Mouse (Mus musculus) adrenal gland, adult 18-20 months (tissue): Measurements from ENCODE around the gene Ece2. TPM values are rescaled to one million over a fixed set of nuclear protein-coding genes. Genes with fewer than 3 reads are reported as not detected.

Experiments used
- DNase-seq, 2 experiments: peaks; one replicate each; pipeline ENCODE4 v3.0.0; 2021 to 2022; ENCODE audit warnings: low spot score in 2 of 2
- long read RNA-seq, 2 experiments: library from polyadenylated mRNA; stranded (forward); transcript quantifications; one replicate each; pipeline ENCODE4 v2.0.0; 2021
- total RNA-seq, 2 experiments: library from RNA; stranded (reverse); gene quantifications; 1 replicate in 1 of 2; 2 replicates in 1 of 2; pipeline ENCODE4 v1.2.3; 2021

Ece2 gene
- total RNA-seq, result 10 to 100 TPM in 1 of 2 experiments, 1 to 10 TPM in 1; 9.4 to 17.1 TPM
- long read RNA-seq, experiment 1, transcript Ece2-201 (19 exons, 3,152 nt), result major isoform, 10 of 14 reads
- long read RNA-seq, experiment 1, partial matches to known transcripts, result 1 of 14 reads
- long read RNA-seq, experiment 1, other reads (novel, unspliced or antisense), result 2 of 14 reads
- long read RNA-seq, experiment 2, partial matches to known transcripts, result 1 of 7 reads
- long read RNA-seq, experiment 2, other reads (novel, unspliced or antisense), result 3 of 7 reads

DNA sequence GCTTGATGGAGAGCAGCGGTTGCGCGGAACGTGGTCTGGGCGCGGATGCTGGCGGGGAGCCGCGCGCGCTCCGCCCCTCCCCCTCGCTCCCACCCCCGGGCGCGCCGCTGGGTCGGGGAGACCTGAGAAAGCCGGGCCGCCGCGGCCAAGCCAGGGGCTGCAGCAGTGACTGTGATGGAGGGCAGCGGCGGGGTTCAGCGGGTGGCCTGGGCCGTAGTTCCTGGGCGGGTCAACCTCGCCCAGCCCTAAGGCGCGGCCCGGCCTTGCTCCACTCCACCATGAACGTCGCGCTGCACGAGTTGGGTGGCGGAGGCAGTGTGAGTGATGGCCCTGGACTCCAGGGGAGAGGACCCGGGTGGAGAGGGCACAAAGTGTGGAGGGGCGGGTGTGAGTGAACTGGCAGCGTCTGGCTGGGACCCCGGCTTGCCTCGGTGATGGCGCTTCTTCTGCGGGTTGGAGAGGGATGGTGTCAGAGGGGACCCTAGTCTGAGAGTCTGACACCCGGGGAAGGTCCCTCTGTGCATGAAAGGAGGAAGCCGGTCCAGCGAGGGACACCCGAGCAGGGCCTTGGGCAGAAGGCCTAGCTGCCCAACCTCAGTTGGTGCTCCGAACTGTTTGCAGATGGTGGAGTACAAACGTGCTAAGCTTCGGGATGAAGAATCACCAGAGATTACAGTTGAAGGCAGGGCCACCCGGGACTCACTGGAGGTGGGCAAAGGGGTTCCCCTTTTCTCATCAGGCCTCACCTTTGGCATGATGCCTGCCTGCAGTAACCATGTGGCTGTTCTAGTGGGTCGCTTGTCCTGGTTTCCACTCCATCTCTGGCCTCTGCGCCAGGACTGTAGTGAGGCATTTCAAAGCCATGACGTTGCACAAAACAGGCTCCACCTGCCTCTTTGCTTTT is at the start of gene Ece2:
TSS of gene Ece2 (plus strand) at position 98 of the 904 bp plus-strand sequence.
- DNase-seq, result peak; percentile 23 to 35

DNA sequence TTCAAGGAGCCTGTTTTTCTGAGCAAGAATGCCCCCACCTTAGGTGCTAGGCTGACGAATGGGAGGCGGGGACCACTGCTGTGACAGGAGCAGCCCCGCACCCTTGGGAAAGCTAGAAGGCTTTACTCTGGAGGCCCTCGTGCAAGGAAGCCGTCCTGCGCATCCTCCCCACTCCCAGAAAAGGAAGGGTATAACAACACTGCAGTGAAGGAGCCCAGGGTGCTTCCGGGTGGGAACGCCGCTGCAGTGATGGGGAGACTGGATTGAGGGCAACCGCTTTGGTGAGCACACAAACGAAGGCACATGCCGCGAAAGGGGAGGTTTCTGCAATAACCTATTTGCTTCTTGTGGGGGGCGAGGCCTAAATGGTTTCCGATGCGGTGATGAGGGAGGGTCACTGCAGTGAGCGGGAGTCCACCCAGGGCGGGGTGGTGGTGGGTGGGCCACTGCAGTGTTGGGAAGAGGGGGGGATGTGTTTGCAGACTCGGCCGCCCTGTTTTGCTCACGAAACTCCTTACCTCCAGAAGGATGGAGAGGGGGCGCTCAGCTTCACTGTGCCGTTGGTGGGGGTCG is 40.2 kb upstream of the Ece2 start, which contains the start of gene Vwa5b2:
TSS of gene Vwa5b2 (plus strand) at position 106 of the 573 bp plus-strand sequence.
- no peak for DNase-seq

DNA sequence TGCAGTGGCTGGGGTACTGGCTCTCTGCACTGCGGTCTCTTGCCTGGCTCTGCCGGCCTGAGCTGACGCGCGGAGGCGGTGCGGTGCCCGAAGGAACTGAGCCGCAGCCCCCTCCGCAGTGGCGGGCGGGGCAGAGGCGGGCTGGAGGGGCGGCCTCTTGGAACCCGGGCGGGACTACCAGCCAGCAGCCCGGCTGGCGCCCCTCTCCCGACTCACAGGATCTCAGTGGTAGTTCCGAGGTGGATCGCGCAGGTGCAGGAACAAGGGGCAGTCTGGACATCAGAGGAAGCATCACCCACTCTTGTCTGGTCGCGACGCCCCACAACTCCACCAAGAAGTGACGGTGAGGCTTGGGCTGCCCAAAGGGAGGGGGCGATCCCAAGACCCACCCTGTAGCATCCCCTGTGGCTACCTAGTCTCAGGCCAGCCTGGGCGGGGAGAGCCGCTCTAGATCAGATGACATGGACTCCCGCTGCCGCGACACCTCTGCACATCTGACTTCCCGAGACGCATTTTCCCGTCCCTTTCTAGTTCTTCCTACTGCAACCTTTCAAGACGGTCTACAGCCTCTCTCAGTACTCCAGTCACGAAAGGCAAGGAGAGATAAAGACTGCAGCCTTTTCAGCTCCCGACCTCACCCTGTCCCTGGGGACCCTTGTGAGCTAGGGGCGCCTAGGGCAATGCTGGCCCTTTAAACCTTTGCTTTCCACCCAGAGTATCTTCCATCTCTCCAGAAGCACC is 39.5 kb upstream of the Ece2 start:
- peak in 1 of 2 experiments; percentile 24 for DNase-seq

DNA sequence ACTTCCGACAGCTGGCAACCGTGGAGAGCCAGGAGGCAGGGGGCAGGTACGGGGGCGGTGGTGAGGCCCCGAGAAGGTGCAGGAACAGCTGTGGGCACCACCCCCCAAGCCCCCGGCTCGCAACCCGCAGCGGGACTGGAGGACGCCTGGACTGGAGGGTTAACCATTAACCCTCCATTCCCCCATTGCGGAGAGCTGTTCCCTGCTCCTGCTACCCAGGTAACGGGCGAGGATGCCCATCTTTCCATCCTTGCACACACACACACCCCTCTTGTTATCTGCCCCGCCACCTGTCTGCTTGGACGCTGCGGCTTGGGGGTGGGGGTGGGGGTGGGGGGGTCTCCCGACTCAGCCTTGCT is 39.0 kb upstream of the Ece2 start:
- DNase-seq, result no peak

GRCm38 (mm10) chr16:20591076-20591705 is 38.4 kb upstream of the Ece2 start:
- no peak for DNase-seq

GRCm38 (mm10) chr16:20595060-20595673 is 34.5 kb upstream of the Ece2 start:
- DNase-seq, result no peak

GRCm38 (mm10) chr16:20595737-20596136 is 33.9 kb upstream of the Ece2 start:
- DNase-seq, result no peak

DNA sequence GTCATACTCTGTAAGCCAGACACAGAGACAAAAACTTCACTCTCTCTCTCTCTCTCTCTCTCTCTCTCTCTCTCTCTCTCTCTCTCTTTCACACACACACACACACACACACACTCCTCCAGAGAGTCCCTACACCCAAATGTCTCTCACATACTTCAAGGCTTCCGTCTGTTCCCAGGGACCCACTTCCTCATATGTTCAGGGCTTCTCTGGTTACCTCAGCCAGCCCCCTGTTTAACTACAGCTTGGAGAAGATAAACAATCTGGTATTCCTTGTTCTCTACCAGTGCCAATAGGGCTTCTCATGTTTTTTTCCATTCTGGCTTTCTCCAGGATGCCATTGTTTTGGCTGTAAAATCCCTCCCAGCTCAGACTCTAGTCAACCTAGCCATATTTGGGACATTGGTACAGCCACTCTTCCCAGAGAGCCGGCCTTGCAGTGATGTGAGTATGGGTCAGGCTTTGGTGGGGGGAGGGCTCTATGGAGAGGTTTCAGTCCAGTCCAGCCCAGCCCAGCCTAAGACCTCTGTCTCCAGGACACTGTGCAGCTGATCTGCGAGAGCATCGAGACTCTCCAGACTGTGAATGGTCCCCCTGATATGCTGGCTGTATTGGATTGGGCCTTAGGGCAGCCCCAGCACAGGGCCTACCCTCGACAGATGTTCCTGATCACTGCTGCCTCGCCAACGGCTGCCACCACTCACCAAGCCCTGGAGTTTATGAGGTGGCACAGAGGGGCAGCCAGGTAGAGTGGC is 32.8 kb upstream of the Ece2 start:
- DNase-seq, result no peak

- no peak for DNase-seq
Measured at GRCm38 (mm10) chr16:20600511-20600910, 29.1 kb upstream of the Ece2 start.

- DNase-seq, result no peak
Measured at GRCm38 (mm10) chr16:20604705-20605104, 24.9 kb upstream of the Ece2 start.

DNA sequence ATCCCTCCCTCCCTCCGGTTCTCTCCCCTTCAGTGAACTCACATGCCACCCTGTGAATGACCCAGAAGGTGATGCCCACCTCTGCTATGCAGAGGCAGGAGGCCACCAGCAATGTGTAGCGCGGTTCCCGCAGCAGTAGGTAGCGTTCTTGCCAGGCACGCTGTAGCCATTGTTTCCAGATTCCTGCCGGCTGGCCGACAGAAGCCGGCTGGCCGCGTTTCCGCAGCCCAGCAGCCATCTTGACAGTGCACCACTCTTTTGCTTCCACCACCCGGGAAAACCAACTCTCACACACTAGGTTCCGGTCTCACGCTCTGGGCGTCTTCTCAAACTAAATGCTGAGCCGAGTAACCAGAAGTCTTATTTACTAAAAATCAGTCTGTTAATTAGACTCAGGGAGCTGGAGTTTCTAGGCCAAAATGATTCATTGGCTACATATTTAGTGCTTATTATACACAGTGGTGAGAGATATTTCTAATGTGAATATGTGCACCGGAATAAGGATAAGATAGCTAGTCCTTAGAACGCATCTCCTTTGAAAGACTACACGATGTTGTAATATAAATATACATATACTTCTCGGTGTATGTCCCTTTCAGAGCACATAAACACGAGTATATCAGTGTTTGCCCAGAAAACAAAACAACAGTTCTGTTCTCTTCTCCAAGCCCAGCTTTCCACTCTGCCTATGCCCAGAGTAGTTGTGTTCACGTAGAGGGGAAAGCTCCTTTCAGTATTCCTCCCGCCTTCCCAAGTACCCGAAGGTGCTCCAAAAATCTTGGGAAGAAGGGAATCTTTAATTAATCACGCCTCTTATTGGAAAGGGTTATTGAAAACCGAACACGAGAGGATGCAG is 18.9 kb upstream of the Ece2 start:
- peak; percentile 72 to 74 for DNase-seq

DNA sequence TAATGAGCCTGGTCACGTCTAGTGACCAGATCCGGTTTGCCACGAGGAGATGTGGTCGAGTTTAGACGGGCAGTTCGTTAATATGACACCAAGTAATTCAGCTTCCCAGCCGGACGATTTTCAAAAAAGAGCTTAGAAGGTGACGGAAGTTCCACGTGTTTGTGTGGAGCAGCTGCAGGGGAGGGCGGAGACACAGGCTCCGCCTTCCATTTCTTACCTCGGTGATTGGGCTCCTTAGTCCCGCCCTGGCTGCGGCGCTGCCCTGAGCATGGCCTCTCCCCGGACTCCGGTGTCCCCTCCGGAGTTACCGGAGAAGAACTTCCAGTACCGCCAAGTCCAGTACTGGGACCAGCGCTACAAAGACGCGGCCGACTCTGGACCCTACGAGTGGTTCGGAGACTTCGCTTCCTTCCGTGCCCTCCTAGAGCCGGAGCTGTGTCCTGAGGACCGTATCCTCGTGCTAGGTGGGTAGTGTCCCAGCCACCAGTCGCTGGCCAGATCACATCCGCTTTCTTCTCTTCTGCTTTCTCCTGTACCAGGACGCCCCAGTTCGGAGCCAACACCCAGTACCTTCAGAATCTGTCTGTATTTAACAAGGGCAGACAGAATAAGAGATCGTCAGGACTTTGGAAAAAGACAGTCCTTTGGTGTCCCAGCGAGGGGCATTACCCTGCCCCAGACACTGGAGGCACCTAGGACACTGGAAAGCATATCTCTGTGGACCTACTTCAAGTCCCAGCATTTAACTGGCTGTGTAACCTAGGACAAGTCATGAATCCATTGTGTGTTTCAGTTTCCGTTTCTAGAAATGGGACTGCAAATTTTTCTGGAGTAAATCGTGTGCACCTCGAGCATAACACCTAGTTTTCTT is 18.0 kb upstream of the Ece2 start, which contains the start of the genes Eef1akmt4, Gm49333 and Alg3:
TSS of gene Eef1akmt4 (plus strand) at position 237 of the 871 bp plus-strand sequence.
TSS of gene Gm49333 (plus strand) at position 254 of the 871 bp plus-strand sequence.
TSS of gene Alg3 (minus strand) at position 379 of the 871 bp plus-strand sequence.
- peak; percentile 74 to 80 for DNase-seq

DNA sequence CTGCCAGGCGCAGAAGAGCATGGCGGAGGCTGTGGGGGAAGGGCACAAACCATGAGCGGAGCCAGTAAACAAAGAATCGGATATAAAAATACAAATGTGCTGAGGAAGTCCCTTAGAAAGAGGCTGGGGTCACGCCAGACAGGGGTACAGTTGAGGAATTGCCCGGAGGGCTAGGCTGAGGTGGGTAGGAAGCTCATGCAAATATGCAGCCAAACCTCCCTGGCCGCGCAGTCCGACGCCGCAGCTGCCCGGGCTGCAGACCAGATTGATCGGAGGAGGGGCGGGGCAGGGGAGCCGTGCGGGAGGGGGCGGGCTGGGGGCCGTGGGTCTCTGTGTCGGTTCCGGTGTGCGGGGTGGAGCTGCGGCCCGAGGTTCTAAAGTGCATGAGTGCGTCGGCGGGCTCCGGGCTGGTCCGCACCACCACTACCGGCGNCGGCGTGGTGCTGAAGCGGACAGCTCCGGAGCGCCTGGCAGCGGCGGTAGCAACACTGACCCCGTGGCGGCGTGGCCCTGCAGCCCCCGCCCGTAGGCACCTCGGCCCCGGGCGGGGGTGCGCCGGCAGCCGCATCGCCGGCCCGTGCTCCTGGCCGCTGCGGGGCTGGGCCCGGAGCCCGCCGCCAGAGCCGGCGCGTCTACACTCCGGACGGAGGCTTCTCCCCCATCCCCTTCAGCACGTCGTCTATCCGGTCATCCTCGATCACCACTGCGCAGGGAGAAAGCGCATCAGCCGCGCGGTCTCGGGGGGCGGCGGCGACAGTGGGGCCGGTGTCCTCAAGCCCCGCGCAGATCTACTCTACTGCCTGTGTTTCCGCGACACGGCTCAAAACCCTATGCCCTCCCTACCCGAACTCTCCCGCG is 9.9 kb upstream of the Ece2 start:
- peak; percentile 19 to 38 for DNase-seq

GRCm38 (mm10) chr16:20620399-20620735 is 9.3 kb upstream of the Ece2 start:
- no peak for DNase-seq

- peak in 1 of 2 experiments; percentile 56 for DNase-seq
Measured at GRCm38 (mm10) chr16:20620751-20621190, 8.9 kb upstream of the Ece2 start.
